Mouse (Mus musculus) testis, adult 2 months (tissue): ENCODE results near the gene Kcnq2.

Experiments
- CTCF ChIP-seq: fragments of 200-500 bp; IDR thresholded peaks from 2 replicates; pipeline ENCODE4 v1.5.1; 2012; ENCODE audit warnings: low read depth, mild to moderate bottlenecking, inconsistent platforms, low read length, moderate library complexity; ENCODE audit not compliant: control insufficient read depth, insufficient read depth, insufficient replicate concordance
- POLR2A ChIP-seq: fragments of 200-500 bp; IDR thresholded peaks from 2 replicates; pipeline ENCODE4 v1.6.1; 2012; ENCODE audit warnings: low read depth, mild to moderate bottlenecking, inconsistent platforms, low read length, moderate library complexity; ENCODE audit not compliant: control insufficient read depth

GRCm38 (mm10) chr2:181065827-181066226 lies 69.3 kb downstream of the Kcnq2 start:
- TF ChIP-seq CTCF: no peak
- TF ChIP-seq POLR2A: no peak
